Mouse (Mus musculus) erythroblast, embryonic 14.5 days (primary cell): ENCODE results near the gene Son.

Source experiments
- GATA1 ChIP-seq: IDR thresholded peaks from 2 replicates; pipeline ENCODE4 v1.6.1; 2012; ENCODE audit warnings: low read length, inconsistent platforms, mixed read lengths
- TAL1 ChIP-seq: IDR thresholded peaks from 3 replicates; pipeline ENCODE4 v1.6.1; 2012; ENCODE audit warnings: low read length, inconsistent platforms, mixed read lengths

DNA sequence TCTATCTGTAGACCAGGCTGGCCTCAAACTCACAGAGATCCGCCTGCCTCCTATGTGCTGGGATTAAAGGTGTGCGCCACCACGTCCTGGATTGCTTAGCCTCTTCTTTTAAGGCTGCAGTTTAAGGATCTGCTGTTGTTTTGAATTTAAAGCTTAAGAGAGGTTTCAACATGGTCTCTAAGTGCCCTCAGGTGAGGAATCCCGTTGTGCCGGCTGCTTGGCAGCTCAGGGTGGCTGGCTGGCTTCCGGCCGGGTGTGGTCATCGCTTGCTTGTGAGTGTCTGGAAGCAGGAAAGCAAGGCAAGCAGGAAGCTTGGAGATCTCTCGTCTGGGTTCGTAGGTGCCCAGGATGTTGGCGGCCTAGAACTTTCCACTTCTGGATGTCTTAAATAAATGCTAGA is 26.3 kb upstream of the Son start:
- TF ChIP-seq TAL1 (no peak), GATA1 (no peak)
